Mouse (Mus musculus) cerebellum, adult 11-12 months (tissue): ENCODE measurements around the gene Tmem35b.

Source experiments
- DNase-seq: peaks from one replicate; pipeline ENCODE4 v3.0.0; 2022

Gene Tmem35b

GRCm38 (mm10) chr4:127168914-127169345 is 45.4 kb downstream of the Tmem35b start, which contains the start of gene Dlgap3:
Gene Dlgap3, plus strand, starts transcription at chr4:127169204.
- DNase-seq: no peak

DNA sequence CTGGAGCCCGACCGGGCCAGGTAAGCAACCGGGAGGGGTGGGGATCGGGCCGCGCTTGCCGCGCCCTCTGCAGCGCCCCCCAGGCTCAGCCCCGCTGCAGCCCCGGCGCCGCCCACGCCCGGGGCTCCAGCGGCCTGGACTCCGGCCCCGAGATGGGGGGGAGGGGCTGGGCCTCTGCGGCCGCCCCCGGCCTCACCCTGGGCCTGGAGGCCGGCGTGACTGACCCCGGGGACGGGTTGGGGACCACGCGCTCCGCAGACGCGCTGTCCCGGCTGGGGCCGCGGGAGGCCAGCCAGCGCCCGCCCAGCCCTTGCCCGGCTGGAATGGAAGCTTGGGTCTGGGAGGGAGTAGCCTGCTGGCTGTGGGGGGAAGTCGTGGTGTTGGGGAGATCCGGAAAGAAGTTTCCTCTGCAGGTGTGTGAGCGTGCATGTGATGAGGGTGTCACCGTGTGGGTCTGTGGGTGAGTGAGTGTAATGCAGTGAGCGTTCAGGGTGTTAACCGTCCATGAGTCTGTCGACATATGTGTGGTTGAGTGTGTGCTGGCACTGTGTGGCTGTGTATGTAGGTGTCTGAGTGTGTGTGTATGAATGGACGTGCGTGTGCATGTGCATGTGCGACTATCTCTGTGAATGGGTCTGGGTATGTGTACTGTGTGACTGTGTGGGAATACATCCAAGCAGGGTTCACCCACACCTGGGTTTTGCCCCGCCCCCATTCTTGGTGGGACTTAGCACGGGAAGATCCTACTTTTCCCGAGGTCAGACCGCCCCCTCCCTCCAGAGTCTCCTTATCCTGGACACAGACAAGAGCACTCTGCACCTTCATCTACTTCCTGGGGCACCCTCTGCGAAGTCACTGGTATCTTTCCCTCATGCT is 46.1 kb downstream of the Tmem35b start:
- peak; percentile 81 for DNase-seq

- DNase-seq: peak; percentile 85
These were observed 47.4 kb downstream of the Tmem35b start for GRCm38 (mm10) chr4:127170866-127171265.

DNA sequence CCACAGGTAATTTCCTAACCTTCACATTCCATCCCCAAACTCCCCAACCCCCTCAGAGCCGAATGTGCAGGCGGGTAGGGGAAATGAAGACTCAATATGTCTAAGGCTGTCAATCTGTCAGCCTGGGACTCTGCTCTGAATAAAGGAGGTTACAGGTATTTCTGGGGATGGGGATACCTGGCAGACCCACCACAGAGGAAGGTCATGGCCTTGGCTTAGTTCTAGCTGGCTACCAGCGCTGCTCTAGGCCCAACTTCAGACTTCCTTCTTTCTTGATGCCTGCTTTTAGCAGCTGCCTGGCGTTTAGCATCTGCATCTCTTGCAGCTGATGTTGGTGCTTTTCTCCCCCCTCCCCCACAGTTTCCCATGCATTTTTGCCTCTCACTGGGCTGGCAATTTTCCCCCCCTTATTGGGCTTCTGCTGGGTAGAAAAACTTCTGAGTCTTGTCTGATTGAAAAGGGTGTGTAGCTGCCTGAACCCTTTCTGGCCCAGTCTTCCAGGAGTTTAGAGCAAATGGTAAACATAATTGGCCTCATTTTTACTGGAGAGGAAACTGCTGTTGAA is 47.9 kb downstream of the Tmem35b start:
- no peak for DNase-seq

DNA sequence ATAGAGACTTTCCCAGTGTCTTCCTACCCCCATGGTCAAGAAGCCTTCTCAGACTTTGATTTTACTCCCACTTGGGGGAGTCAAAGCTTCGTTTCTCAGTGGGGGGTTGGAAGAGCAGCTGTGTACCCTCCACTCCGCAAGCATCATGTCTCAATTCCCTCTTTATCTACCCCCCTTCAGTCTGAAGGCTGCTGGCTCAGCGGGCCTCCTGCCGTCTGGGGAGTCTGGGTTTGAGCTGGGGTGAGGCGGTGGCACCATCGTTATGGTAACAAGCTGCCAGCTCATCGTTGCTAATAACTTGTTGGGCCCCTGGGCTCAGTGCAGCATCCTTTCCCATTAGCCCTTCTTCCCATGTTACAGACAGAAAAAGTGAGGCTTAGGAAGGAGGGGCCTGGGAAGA is 48.6 kb downstream of the Tmem35b start:
- peak; percentile 49 for DNase-seq

DNA sequence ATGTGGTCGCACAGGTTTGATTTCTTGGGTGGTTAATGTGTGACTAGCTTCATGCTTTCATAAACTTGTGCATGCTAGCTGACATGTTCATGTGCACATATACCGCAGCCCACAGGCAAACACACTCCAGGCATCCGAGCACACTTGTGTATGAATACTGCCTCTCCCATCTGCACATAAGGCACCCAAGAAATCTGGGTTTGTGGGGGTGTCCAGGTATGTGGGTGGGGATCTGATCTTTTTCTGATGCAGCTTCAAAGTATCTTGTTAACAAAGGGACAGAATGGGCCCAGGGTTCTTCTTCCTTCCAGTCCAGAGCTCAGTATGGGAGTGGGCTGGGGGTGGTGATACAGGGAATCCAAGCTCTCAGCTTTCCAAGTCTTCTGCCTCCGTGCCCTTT is 49.1 kb downstream of the Tmem35b start:
- DNase-seq: peak; percentile 23

DNA sequence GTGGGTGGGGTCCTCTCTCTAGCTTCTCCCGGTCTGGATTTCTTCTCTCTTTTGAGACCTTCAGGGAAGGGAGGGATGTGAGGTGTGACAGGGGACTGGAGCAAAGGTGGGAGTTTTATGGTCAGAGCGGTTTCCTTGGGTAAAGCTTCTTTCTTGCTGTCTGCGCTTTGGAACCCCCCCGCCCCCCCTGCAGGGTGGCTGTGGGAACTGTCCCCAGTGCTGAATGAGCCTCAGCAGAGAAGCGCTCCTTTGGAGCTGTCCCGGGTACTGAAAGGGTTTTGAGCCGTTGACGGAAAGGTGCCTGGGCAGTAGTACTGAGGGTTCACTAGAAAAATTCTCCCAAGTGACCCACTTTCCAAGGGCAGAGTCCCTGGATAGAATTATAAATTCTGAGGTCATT is 50.0 kb downstream of the Tmem35b start:
- DNase-seq: peak; percentile 39

- peak; percentile 14 for DNase-seq
These were observed 50.8 kb downstream of the Tmem35b start for GRCm38 (mm10) chr4:127174075-127174899.

DNA sequence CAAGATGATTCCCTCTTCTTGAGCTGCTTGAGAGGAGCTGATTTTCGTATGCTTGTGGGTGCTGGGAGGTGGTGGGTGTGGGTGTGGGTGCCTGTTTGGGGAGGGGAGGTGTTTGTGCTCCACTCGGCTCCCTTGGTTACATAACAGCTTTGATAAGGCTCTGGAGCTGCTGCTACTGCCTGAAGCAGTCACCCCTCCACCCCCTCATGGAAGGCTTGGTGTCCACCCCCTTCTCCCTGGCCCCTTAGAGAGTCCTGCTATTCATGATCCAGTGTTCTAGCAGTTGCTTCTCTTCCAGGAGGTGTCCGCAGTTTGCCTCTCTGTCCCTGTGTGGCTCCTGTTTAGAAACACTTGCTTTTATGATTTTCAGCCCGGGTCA is 51.4 kb downstream of the Tmem35b start:
- DNase-seq: peak; percentile 47

DNA sequence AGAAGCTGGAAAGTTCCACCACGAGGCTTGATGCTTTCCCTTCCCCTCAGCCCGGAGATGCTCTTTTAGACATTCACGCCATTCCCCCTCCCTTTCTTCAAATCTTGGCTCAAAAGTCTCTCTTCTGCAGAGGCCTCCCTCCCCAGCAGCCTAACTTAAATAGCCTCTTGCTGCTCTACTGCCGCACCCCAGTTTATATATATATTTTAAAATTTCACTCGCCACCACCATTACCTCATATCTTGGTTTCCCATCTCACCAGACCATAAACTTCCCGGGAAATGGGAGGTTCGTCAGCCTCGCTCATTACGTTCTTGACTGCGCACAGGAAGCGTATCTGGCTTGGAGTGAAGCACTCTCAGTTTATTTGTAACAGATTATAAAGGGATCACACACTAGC is 54.5 kb downstream of the Tmem35b start:
- DNase-seq: peak; percentile 6

- peak; percentile 30 for DNase-seq
These were observed 55.2 kb downstream of the Tmem35b start for GRCm38 (mm10) chr4:127178671-127179070.
